Mouse (Mus musculus) gastrocnemius, adult 18-20 months (tissue): ENCODE measurements around the gene Ulk4. TPM values are rescaled to one million over a fixed set of nuclear protein-coding genes. Genes with fewer than 3 reads are reported as not detected.

ENCODE experiments used
- DNase-seq: peaks from one replicate; pipeline ENCODE4 v3.0.0; 2021; ENCODE audit warnings: low spot score
- total RNA-seq, 2 experiments: library from RNA; stranded (reverse); gene quantifications; 2 replicates each; pipeline ENCODE4 v1.2.3; 2021

Ulk4 gene
- total RNA-seq, 2 experiments from 2014 or later: 0.07 TPM

DNA sequence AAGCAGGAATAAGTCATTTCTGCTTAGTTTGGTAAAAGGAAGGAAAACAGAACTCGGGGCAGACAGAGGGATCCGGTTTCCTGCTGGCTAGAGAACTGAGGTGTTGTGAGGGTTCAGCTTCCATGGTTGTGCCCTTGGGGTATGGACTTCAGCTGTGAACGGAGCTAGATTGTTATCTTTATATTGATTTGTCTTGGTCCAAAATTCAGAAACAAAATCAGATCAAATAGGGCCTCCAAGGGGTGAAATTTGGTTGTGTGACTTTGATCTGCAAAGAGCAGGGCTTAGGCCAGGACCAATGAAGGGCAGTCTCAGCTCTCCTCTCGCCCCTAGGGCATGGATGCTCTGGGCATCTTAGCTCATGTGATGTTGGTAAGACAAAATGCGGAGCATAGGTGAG lies 292.5 kb downstream of the Ulk4 start:
- no peak for DNase-seq

DNA sequence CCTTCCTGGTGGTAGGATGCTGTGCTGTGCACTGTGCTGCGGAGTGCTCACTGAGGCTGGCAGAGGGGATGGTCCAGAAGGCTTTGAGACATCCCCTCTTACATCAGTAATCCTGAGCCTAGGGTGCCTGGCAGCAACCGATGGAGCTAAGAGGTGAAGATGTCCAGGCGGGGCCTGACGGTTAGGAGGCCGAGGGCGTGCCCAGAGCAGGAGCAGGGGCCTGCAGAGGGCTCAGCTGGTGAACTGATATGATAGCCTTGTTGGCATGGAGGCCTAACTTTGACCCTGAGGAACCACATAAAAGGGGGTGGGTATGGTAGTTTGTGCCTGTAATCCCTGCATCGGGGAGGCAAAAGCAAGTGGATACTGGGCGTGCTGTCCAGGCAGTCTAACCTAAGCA lies 293.1 kb downstream of the Ulk4 start:
- no peak for DNase-seq

DNA sequence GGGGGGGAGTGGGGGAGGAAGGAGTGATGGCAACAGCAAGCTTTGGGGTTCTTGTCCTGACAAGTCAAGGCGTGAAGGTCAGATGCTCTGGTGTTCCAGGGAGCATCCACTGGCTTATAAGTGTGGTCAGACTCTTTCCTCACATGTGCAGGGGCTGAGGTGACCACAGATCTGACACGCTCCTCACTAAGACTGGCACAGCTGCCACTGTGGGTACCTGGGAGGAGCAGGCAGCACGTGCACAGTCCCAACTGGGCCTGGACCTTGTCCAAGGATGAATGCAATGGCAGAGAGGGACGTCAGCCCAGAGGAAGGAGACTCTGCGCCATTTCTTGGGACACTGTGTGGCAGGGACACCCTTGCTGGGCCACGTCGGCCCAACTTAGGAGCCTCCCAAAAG lies 295.2 kb downstream of the Ulk4 start:
- no peak for DNase-seq

DNA sequence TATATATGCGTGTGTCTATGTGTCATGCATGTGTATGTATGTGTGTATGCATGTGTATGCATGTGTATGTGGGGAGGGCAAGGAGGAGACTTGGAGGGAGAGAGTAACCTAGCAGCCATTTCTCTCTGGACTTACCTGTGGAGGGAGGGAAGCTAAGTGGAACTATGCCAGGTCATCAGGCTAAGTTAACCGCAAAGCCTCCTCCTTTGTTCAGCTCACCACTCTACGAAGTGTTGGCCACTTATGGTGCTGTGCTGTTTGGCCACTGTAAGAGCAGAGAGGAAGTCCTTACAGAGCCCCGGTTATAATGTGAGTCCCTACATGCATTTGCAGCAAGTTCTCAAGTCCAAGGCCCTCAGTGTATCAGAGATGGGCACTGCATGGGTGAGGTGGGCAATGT lies 300.1 kb downstream of the Ulk4 start:
- DNase-seq: no peak

DNA sequence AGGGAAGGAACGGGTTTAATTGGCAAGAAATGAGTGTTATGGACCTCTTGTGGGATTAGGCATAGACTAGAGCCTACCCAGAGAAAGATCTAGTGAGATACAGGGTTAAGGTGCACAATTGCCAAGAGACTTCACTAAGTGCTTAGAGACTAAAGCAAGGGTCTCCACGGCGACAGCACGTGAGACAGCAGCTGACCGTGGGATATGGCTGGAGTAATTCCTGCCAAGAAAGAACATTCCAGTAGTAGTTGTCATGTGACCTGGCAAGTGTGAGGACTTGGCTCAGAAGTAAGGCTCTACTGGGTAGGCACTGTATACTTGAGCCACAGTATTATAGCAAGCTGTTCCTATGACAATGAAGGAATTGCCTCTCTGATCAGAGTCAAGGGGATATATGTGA lies 300.8 kb downstream of the Ulk4 start:
- DNase-seq: no peak

DNA sequence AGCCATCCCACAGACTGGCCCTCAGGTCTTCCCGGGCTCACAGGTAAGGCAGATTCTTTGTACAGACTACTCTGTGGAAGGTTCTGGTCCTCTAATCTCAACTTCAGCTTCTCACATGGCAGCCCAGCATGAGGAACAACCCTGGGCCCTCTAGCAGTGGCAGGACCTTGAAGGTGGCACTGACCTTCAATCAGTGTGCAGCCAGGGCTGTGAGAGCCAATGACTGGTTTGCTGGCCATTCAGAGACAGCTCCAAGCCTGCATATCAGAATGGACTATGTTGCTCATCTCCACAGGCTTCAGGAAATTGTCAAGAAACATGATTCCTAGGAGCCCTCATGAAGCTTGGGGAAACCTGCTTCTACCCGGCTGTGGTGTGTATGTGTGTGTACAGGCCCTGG lies 302.8 kb downstream of the Ulk4 start:
- DNase-seq: no peak

DNA sequence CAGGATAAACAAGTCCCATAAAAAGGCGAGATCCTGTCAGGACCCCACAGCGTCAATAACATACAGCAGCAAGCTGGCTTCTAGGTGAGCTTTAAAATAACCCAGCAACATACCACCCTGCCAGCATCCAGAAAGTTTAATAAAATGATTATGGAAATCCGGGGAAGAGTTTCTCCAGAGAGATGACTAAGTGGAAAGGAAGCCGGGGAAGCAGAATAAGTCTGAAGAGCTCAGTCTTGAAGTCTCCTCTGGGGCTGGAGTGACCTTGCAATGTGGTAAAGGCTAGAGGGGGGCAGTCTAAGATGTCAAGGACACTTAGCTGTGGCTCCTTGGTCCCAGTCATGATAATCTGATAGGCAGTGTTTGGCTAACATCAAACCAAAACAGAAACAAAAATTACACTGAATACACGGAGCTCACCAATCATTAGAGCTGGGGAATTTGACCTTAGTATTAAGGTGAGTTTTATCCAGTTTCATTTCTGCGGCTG lies 303.9 kb downstream of the Ulk4 start:
- no peak for DNase-seq

DNA sequence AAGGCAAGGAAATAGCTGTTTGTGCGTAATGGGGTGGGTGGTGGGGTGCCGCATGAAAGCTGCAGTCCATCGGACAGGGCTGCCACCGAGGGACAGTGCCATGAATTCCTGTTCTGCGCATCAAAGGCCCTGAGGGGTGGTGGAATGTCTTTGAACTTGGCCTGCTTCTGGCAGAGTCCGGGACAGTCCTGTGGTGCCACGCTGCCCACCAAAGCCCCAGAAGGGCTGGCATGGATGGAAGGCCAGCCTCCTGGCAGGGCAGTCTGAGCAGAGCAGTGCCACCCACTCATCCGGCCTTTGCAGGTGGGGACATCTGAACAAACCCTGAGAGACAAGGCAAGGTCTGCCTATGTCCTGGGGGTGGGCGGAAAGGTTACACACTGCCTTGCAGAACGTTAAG lies 312.0 kb downstream of the Ulk4 start:
- no peak for DNase-seq

DNA sequence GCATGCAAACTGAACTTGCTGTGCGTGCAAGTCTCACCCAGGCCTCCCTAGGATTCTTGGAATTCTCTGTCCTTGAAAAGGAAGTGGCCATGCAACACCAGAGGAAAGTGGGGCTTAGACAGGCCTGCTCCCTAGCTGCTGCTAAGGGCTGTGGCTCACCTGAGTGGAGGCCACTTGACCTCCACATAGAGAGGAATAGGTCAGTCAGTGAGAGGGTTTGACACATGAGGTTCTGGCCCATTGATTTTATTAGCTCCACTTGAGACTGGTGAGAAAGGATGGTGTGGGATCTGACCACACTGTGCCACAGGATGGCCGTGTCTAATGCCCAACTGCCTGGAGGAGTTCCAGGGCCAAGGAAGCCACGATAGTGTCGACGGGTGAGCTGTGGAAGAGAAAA lies 312.8 kb downstream of the Ulk4 start:
- DNase-seq: no peak

DNA sequence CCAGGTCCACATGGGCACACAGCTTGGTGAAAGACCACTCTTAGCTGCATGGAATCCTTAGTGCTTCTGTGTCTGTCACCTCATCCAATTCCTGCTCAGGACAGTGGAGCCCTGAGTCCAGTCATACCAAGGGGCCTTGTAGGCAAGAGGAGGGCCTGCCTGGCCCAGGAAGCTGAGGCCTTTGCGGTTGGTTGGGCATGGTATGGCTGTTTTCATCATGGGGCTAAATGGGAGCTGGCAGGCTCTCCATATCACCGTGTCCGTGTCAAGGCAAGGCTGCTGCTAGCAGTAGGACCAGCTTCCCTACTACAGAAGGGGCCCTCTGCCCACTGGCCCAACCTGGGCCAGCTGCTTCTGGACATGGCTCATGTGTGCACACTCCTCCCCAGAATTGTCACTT lies 313.3 kb downstream of the Ulk4 start:
- DNase-seq: no peak

DNA sequence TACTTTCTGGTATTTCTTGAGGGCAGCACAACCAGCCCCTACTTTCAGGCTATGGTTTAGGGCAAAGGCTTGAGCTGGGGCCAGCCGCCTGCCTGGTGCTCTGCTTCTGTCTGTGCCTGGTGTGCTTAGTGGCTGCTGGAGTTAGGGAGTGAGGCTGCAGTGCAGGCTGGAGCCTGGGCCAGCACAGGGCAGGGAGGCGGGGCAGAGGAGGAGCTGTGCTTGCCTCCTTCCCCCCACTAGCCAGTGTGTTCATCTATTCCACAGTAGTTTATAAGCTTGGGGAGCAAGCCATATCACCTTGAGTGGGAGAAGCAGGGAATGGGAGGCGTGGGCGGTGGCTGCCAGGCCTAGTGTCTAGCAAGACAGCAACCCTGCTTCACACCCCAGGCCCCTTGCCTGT lies 313.9 kb downstream of the Ulk4 start:
- DNase-seq: no peak

DNA sequence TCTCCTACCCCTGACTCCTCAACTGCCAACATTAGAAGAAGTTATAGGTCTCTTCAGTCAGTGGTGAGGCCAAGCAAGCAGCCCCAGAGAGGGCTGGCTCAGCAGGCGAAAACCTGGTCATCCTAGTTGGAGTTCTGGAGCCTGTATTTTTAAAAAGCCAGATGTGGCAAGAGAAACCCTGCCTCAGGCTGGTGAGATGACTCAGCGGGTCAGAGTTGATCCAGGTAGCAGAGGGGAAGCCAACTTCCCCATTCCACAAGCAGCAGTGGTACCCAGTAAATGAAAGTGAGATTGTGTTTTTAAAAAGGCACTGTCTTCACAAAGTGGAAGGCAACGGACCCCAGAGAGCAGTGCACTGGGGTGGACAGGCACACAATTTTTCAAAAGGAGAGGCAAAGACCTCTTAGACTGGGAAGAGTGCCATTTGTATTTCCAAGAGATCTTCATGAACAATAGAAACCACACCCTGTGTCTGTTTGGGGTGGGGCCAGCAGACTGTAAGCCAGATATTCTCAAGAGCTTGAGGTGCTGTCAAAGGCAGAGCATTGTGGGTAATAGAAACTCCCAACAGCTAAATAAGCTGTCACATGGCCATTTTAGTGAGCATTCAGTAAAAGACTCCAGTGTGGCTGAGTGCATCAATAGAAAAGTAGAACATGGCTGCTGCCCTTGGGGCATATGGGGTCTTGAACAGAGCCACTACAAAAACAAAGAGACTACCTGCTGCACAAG lies 314.9 kb downstream of the Ulk4 start:
- DNase-seq: peak; percentile 19

DNA sequence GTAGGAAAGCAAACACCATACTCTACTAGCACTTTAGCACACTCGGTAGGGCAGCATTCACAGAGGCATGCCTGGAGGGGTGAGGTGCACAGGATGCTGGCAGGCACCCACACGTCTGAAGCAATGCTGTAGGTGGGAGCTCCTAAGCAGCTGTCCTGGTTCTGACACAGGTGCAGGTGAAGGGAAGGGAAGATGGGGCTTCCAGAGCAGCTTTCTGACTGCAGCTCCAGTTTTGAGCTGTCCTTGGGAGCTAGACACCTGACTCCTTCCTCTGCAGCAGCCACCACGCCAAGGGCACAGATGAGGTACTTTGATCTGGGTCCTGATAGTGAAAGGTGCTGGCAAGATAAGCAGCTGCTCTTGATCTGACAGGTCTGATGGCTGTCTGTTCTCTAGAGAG lies 315.5 kb downstream of the Ulk4 start:
- DNase-seq: no peak

DNA sequence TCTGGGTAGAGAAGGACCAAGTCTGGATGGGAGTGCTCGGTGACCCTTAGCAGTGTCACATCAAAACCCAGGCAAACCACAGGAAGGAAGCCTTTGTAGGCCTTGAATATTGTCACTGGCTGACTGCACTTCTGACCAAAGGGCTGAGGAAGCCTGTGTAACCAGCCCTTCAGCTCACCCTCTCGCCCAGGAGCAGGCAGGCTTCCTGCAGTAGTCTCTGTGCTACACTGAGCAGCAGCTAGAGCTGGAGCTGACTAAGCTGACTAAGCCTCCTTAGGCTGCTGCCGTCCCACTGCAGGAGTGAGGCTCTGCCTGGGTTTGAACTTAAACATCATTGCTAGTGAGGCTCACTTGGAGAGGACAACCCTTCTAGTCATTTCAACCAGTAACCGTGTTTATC lies 316.4 kb downstream of the Ulk4 start:
- DNase-seq: no peak

DNA sequence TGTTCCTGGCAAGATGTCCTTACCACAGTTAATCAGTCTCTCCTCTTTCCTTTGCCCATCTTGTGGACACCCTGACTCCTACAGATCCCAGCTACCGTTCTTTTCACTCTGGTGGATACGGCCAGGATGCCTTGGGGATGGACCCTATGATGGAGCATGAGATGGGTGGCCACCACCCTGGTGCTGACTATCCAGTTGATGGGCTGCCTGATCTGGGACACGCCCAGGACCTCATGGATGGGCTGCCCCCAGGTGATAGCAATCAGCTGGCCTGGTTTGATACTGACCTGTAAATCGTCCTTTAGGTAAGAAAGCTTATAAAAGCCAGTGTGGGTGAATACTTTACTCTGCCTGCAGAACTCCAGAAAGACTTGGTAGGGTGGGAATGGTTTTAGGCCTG lies 317.8 kb downstream of the Ulk4 start:
- no peak for DNase-seq

DNA sequence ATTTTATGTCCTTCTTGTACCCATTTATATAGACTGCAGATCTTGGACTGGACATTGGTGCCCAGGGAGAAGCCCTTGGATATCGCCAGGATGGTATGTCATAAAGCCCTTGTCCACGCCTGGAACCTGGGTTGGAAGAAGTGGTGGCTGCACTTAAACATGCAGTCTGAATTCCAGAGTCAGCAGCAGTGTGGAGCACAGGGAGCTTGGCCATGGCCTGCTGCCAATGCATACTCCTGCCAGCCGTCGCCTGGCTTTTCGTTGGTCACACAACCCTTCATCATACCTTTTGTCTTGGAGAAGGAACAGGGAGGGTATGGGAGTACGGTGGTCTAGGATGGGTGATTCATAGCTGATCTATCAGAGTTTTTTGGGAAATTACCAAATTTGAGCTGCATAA lies 318.4 kb downstream of the Ulk4 start:
- no peak for DNase-seq

DNA sequence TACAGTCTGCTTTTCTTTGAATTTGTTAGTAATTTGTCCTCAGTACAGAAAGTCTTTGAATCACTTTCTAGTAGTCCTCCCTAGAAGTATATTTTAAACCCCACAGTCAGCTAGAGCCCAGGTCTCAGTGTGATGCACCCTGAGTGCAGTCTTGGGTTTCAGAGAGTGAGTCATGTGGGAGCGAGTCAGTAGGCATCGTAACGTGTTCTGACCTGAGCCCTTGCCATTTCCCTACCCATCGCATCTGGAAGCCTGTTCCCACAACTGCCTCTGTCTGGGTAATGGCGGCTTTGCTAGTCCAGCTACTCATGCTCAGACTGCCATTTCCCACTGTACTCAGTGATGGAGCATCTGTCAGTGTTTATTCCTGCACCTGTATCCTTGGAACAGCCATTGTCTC lies 318.9 kb downstream of the Ulk4 start:
- DNase-seq: no peak

DNA sequence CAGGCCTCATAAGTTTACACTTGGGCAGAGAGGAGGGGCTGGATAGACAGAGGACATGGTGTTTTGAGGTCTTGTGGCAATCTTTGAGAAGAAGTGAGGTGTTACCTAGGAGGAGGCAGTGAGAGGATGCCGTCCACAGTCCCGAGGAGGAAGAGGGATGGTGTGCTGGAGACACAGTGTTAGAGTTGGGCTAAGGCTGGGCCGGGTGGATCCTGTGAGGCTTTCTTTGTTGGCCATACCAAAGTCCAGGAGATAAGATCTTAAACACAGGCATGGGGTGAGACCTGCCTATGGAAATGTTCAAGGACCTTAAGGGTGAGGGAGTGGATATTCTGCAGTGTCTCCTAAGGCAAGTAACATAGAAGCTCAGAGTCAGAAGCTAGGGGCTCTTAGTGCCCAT lies 325.1 kb downstream of the Ulk4 start:
- DNase-seq: no peak

DNA sequence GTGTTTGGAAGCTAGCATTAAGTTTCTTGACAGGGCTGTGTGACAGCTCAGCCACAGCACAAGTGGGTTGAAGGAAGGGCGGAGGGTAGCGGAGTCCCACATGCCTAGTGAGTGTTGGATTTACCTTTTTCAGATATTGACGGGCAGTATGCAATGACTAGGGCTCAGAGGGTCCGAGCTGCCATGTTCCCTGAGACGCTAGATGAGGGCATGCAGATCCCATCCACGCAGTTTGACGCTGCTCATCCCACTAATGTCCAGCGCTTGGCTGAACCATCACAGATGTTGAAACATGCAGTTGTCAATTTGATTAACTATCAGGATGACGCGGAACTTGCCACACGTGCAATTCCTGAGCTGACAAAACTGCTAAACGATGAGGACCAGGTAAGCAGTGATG lies 326.2 kb downstream of the Ulk4 start:
- DNase-seq: no peak

DNA sequence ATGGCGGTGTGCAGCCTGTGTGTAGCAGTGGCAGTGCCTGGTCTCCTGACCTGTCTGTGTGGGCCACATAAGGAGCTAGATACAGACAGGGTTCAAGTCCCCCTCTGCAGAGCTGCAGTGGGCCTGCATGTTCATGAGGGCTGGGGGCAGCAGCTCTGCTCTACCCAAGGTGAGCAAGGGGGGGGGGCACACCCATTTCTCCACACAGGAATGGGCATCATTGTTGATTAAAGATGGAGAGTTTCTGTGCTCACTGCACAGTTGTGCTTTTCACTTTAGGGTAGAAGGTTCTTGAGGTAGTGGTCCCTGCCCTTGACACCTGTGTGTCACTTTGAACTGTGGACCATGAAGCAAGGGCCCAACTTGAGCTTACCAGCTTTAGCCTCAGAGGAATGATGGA lies 328.2 kb downstream of the Ulk4 start:
- DNase-seq: no peak

DNA sequence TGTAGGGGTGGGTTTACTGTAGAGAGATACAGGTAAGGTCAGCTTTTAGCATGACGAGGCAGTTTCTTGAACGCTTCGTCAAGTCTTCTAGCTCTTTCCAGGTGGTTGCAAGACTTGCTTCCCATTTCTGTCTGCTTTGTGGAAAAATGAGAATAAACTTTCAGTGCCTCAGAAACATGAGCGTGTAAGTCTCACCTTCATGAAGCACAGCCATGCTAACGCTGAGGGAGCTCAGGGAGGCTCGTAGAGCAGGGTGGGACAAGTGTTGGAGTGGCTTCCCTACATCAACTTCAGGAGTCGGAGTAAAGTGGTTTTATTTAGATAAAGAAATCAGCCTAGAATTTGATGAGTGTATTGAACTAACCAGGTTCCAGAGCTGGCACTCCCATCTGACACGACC lies 330.9 kb downstream of the Ulk4 start:
- DNase-seq: no peak

DNA sequence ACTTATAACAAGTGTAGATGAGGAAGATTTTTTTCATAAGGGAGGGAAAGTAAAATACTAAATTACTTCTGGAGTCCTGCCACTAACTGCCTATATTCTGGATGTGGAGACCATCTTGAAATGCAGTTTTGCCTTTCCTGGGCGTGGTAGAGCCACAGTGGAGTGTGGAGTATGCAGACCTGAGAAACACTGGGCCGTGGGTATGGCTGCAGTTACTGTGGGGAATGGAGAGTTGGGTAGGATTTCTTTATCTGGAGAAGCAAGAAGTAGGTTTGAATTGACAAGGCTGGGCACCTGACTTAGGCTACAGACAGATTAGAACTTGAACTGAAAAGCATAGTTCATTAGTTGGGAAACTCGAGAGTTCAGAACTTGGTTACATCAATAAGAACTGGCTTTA lies 332.8 kb downstream of the Ulk4 start:
- no peak for DNase-seq

DNA sequence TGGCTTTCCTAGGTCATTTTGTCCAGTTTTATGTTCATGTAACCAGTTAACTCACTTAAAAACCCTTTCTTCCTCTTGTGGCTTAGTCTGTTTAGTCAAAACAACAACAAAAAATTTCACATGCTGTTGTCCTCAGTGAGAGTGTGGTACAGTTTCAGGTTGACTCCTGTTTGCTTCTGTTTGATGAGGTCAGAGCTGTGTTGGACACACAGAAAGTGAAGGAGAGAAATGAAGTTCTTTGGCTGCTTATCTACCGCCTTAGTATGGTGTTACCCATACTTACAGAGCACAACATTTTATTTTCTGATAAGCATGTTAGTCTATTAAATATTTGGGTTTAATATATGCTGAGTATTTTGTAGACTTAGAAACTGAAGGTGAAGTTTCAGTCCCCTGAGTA lies 333.2 kb downstream of the Ulk4 start:
- DNase-seq: no peak

DNA sequence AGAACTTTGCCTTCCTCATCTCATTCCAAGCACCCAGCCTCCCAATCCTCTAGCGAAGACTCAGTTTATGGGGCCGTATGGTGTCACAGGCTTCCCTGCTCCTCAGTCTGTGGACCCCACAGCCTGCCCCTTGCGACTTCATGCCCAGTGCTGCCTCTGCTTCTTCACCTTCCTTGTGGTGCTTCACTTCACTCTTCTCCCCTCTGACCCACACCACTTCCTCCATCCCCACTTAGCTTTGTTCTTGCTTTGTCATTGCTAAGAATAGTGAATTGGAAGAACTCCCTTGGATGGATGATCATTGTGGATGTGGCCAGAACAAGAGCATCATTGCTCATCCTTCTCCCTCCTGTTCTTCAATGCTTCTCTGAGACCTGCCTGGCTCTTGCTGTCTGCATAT lies 336.1 kb downstream of the Ulk4 start:
- no peak for DNase-seq
